Mouse (Mus musculus): ENCODE results near the gene Mapk8ip3. TPM values are rescaled to one million over a fixed set of nuclear protein-coding genes. Genes with fewer than 3 reads are reported as not detected.
"Not testable (repeated sequence)": the region's sequence is repeated elsewhere in the genome, so short reads cannot be mapped to it uniquely, and the experiment has no call there.

Mapk8ip3 gene
- 30.1 and 33.0 TPM in 2 replicates for polyA plus RNA-seq (2015; fragmentation: Nextera tagmentation; extraction: Ambion mirVana)

DNA sequence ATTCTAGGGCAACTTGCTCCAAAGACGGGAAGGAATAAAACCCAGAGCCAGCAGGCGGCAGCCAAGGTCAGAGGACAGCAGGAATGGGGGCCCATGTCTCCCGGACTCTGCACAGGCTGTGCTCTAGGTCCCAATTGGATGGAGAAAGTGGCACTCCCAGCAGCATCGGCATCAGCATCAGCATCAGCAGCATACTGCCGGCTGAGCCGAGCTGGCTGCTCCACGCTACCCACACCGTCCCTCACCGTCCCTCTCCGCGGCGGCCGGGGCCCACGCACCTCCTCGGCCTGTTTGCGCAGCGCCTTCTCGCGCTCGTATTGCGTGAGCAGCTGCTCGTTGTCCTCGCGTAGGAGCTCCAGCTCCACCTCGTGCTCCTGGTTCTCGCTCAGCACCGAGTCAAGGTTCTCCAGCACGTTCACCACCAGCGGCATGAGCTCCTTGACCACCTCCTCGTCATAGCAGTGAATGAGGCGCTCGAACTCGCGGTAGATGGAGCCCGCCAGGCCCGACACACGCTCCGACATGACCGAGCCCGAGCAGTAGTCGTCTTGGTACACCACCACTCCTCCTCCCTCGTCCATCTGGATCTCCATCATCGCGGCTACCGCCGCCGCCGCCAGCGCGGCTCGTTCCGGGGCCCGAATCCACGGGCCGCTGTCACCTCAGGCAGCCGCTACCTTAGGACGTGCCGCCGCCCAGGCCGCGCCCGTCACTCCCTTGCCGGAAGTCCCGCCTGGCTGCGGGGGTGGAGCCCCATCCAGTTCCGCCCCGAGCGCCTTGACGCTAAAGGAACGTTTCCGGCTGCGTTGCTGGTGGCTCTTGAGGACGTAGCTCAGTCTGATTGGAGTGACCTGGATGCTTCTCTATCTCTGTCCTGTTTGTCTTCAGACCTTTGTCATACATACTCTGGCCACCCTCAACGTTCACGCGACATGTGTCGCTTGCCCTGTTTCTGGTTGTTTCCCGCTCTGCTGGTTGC is at the start of gene Mapk8ip3:
Gene Mapk8ip3 (minus strand): TSS at position 719 of the 979 bp plus-strand sequence.
- WGBS = under 1% methylated on average over 78 of the region's 78 CpGs
- no peaks in the 10 kb centered on the region for H3K27me3 ChIP-seq (ENCODE audit: control insufficient read depth, insufficient read depth, low read length)
- peak within 1 kb of the TSS; percentile 84 for H3K27ac ChIP-seq (ENCODE audit: low read length)
- ATAC-seq (replicated peaks; ENCODE audit: extremely low read depth, insufficient read depth, low FRiP score) = peak; percentile 97
- H3K4me3 ChIP-seq (ENCODE audit: low read length) = peak within 1 kb of the TSS; percentile 94
- H3K9me3 ChIP-seq (replicated peaks; ENCODE audit: control insufficient read depth, low read length) = no peaks in the 10 kb centered on the region
- peak within 1 kb of the TSS; percentile 83 for H3K4me2 ChIP-seq (ENCODE audit: low read depth, low read length)
- no peaks in the 10 kb centered on the region for H3K36me3 ChIP-seq (ENCODE audit: control insufficient read depth, insufficient read depth)
- H3K4me1 ChIP-seq (ENCODE audit: control insufficient read depth, insufficient read depth, low read length) = peaks cover 18% of the 10 kb centered on the region
- peak within 1 kb of the TSS; percentile 90 for H3K9ac ChIP-seq (ENCODE audit: low read length)

DNA sequence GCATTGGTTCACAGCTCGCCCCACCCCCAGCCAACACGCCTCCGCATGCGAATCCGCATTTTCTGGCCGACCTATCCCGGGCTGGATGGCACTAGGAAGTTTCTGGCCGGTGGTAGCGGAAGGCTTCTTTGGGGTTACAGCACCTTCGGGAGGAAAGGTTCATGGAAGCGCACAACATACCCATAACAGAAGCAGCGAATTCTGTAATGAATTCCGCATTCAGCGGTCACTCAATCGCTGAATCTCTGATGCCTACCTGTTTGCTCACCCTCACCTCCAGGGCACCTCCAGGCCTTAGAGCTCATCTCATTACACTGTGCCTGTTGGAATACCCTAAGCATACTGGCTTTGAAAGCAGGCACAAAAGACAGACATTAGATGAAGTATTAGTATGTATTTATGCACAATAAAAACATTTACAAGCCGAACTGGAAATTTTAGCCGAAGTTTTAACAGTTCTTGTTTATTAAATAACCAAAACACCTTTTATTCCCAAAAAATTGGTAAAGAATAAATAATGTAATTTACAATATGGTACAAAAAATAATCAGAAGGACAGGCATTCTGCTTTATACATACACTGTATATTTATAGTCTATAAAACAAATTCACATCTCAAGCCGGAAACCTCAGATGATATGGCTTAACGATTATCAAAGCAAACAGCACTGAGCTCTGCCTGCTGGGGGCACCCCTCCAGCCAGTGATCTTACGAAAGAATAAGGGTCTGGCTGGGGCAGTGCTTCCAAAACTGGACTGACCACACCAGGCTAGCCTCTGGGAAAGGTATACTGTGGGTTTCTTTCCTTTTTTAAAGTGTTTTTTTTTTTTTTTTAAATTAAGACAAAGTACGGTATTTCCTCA is 24.3 kb upstream of the Mapk8ip3 start:
- 13% methylated on average over 21 of the region's 21 CpGs for WGBS
- H3K36me3 ChIP-seq (ENCODE audit: control insufficient read depth, insufficient read depth) = peaks cover 39% of the 10 kb centered on the region
- ATAC-seq (replicated peaks; ENCODE audit: extremely low read depth, insufficient read depth, low FRiP score) = no peak

DNA sequence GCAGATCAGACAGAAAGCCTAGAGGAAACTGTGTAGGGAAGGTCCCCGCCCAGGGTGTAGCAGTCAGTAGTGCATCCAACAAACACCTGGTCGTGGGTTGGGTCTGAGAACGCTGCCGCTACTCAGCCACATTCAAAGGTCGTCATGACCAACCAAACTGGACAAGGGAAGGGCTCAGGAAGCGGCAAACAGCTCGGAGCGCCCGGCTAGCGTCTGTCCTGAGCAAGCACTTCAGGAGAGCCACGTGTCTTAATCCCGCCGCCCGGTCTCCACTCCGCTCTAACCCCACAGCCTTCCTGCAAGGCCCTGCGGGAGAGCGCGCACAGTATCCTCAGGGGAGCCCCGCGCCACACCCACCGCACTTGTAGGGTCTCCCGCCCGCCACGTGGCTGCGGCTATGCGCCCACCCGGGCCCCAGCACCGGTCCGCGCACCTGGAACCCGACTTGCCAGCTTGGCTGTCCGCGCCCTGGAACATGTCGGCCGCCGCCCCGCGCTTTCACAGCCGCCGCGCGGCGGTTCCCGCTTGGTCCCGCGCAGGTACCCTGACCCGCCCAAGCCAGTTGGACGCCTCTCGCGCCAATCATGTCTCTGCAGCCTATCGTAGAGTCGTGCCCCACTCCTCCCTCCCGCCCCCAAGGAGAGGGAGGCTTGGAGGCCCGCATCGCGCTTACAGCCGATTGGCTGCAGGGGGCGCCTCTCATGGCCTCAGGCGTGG is 23.5 kb upstream of the Mapk8ip3 start, which contains the start of gene Jpt2:
Gene Jpt2 (minus strand): TSS at position 555 of the 717 bp plus-strand sequence.
- Histone ChIP-seq H3K4me1 (ENCODE audit: control insufficient read depth, insufficient read depth, low read length) (peaks cover 9% of the 10 kb centered on the region), H3K9ac (ENCODE audit: low read length) (peak within 1 kb of the TSS; percentile 90), H3K4me2 (ENCODE audit: low read depth, low read length) (peak within 1 kb of the TSS; percentile 87), H3K9me3 (replicated peaks; ENCODE audit: control insufficient read depth, low read length) (no peaks in the 10 kb centered on the region), H3K27me3 (ENCODE audit: control insufficient read depth, insufficient read depth, low read length) (no peaks in the 10 kb centered on the region), H3K36me3 (ENCODE audit: control insufficient read depth, insufficient read depth) (peaks cover 41% of the 10 kb centered on the region), H3K4me3 (ENCODE audit: low read length) (peak within 1 kb of the TSS; percentile 98), H3K27ac (ENCODE audit: low read length) (peak within 1 kb of the TSS; percentile 86)
- peak; percentile 100 for ATAC-seq (replicated peaks; ENCODE audit: extremely low read depth, insufficient read depth, low FRiP score)
- under 1% methylated on average over 59 of the region's 59 CpGs for WGBS

More for the DNA sequence above, 24.3 kb upstream of the Mapk8ip3 start:
- Histone ChIP-seq H3K9ac (ENCODE audit: low read length) (peak overlapping the region; percentile 69), H3K9me3 (replicated peaks; ENCODE audit: control insufficient read depth, low read length) (no peaks in the 10 kb centered on the region), H3K27ac (ENCODE audit: low read length) (peak overlapping the region; percentile 48), H3K4me1 (ENCODE audit: control insufficient read depth, insufficient read depth, low read length) (peaks cover 9% of the 10 kb centered on the region), H3K27me3 (ENCODE audit: control insufficient read depth, insufficient read depth, low read length) (no peaks in the 10 kb centered on the region), H3K4me3 (ENCODE audit: low read length) (peak overlapping the region; percentile 98), H3K4me2 (ENCODE audit: low read depth, low read length) (peak overlapping the region; percentile 87)

DNA sequence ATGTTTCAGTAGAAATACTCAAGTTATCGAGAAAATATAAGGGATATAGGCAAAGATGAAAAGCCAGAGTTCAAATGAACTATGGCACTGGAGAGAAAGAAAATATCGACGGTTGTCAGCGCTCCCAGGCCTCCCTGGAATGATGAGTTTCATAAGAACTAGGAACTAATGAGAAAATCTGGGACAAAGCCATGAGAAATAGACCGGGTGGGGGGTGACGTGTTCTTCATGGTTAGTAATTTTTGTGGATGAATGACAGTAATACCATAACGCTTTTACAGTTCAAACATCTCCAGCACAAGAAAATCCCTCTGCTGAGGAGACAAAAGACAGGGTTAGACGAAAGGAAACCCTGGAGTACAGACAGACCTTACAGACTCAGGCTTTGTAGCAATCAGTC is 22.6 kb upstream of the Mapk8ip3 start:
- no peak for ATAC-seq (replicated peaks; ENCODE audit: extremely low read depth, insufficient read depth, low FRiP score)
- WGBS = 52% methylated on average over 8 of the region's 8 CpGs
- peaks cover 9% of the 10 kb centered on the region for H3K4me1 ChIP-seq (ENCODE audit: control insufficient read depth, insufficient read depth, low read length)
- H3K27ac ChIP-seq (ENCODE audit: low read length) = no peak overlapping the region
- peak overlapping the region; percentile 87 for H3K4me2 ChIP-seq (ENCODE audit: low read depth, low read length)
- peak overlapping the region; percentile 90 for H3K9ac ChIP-seq (ENCODE audit: low read length)
- peak overlapping the region; percentile 98 for H3K4me3 ChIP-seq (ENCODE audit: low read length)
- H3K36me3 ChIP-seq (ENCODE audit: control insufficient read depth, insufficient read depth) = peaks cover 34% of the 10 kb centered on the region
- no peaks in the 10 kb centered on the region for H3K9me3 ChIP-seq (replicated peaks; ENCODE audit: control insufficient read depth, low read length)
- H3K27me3 ChIP-seq (ENCODE audit: control insufficient read depth, insufficient read depth, low read length) = no peaks in the 10 kb centered on the region

DNA sequence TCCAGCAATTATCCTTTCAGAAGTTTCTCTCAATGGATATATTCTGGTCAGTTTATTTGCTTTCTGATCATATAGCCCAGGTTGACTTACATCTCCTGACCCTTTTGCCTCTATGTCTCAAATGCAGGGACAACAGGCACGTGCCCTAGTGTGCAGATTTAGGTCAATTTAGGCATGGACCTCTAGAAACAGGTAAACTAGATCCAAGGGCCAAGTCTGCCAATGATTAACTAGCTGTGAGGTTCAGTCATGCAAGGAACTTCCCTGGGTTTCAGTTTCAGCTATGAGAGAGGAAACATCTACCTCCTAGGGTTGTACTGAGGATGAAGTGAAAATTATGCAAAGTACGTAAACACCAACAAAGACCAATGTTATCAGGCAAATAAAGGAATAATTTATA is 16.5 kb upstream of the Mapk8ip3 start:
- H3K27me3 ChIP-seq (ENCODE audit: control insufficient read depth, insufficient read depth, low read length) = no peaks in the 10 kb centered on the region
- no peak for ATAC-seq (replicated peaks; ENCODE audit: extremely low read depth, insufficient read depth, low FRiP score)
- H3K9me3 ChIP-seq (replicated peaks; ENCODE audit: control insufficient read depth, low read length) = no peaks in the 10 kb centered on the region
- H3K4me2 ChIP-seq (ENCODE audit: low read depth, low read length) = no peak overlapping the region
- peaks cover 15% of the 10 kb centered on the region for H3K36me3 ChIP-seq (ENCODE audit: control insufficient read depth, insufficient read depth)
- H3K4me3 ChIP-seq (ENCODE audit: low read length) = no peak overlapping the region
- no peaks in the 10 kb centered on the region for H3K4me1 ChIP-seq (ENCODE audit: control insufficient read depth, insufficient read depth, low read length)
- H3K9ac ChIP-seq (ENCODE audit: low read length) = no peak overlapping the region
- H3K27ac ChIP-seq (ENCODE audit: low read length) = no peak overlapping the region
- 85% methylated on average over 2 of the region's 2 CpGs for WGBS

DNA sequence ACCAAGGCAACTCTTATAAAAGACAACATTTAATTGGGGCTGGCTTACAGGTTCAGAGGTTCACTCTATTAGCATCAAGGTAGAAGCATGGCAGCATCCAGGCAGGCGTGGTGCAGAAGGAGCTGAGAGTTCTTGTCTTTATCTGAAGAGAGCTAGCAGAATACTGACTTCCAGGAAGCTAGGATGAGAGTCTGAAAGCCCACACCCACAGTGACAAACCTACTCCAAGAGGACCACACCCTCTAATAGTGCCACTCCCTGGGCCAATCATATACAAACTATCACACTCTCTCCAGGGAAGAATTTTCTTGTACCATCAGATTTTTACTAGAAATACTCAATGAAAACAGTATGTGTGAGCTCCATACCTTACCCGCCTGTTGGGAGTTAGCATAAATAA is 13.9 kb upstream of the Mapk8ip3 start:
- H3K4me2 ChIP-seq (ENCODE audit: low read depth, low read length) = no peak overlapping the region
- H3K36me3 ChIP-seq (ENCODE audit: control insufficient read depth, insufficient read depth) = peaks cover 19% of the 10 kb centered on the region
- ATAC-seq (replicated peaks; ENCODE audit: extremely low read depth, insufficient read depth, low FRiP score) = no peak
- no peak overlapping the region for H3K9ac ChIP-seq (ENCODE audit: low read length)
- WGBS = 90% methylated on average over 2 of the region's 2 CpGs
- no peaks in the 10 kb centered on the region for H3K4me1 ChIP-seq (ENCODE audit: control insufficient read depth, insufficient read depth, low read length)
- no peak overlapping the region for H3K27ac ChIP-seq (ENCODE audit: low read length)
- H3K9me3 ChIP-seq (replicated peaks; ENCODE audit: control insufficient read depth, low read length) = no peaks in the 10 kb centered on the region
- H3K4me3 ChIP-seq (ENCODE audit: low read length) = no peak overlapping the region
- H3K27me3 ChIP-seq (ENCODE audit: control insufficient read depth, insufficient read depth, low read length) = no peaks in the 10 kb centered on the region

DNA sequence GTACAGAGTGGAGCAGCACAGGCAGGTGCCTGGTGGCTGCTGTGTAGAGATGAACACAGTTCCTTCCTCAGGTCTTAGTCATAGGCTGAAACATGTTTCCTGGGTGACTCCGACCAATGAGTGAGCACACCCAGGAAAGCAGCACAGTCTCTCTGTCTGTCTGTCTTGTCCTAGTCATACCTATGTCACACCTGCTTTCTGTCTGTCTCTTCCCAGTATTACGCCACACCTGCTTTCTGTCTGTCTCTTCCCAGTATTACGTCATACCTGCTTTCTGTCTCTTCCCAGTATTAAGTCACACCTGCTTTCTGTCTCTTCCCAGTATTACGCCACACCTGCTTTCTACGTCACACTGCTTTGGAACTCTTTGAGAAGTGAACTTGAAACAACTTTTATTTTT is 11.4 kb upstream of the Mapk8ip3 start:
- Histone ChIP-seq H3K27ac (ENCODE audit: low read length) (no peak overlapping the region), H3K27me3 (ENCODE audit: control insufficient read depth, insufficient read depth, low read length) (no peaks in the 10 kb centered on the region), H3K4me2 (ENCODE audit: low read depth, low read length) (no peak overlapping the region), H3K9me3 (replicated peaks; ENCODE audit: control insufficient read depth, low read length) (no peaks in the 10 kb centered on the region), H3K9ac (ENCODE audit: low read length) (no peak overlapping the region), H3K4me1 (ENCODE audit: control insufficient read depth, insufficient read depth, low read length) (no peaks in the 10 kb centered on the region), H3K36me3 (ENCODE audit: control insufficient read depth, insufficient read depth) (peaks cover 16% of the 10 kb centered on the region), H3K4me3 (ENCODE audit: low read length) (no peak overlapping the region)
- ATAC-seq (replicated peaks; ENCODE audit: extremely low read depth, insufficient read depth, low FRiP score) = no peak
- 93% methylated on average over 5 of the region's 5 CpGs for WGBS

DNA sequence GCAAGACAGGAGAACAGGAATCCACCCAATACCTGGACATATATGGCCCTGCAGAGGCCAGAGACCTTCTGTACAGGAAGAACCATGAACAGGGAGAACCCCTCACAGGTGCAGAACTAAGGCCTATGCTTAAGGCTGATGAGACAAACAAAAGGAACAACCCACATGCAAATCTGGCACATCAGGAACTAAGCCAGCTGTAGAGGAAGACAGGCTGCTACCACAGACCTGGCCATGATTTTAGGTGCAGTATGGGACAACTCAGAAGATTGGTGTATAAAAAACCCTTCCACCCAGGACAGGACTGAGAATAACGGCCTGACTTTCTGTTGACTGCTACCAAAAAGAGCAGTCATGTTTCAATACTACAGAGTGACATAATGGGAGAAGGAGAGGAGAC is 6.8 kb upstream of the Mapk8ip3 start:
- not testable (repeated sequence) for ATAC-seq (replicated peaks; ENCODE audit: extremely low read depth, insufficient read depth, low FRiP score); H3K4me3 ChIP-seq (ENCODE audit: low read length); H3K4me2 ChIP-seq (ENCODE audit: low read depth, low read length); H3K27ac ChIP-seq (ENCODE audit: low read length); H3K9me3 ChIP-seq (replicated peaks; ENCODE audit: control insufficient read depth, low read length); H3K9ac ChIP-seq (ENCODE audit: low read length); H3K4me1 ChIP-seq (ENCODE audit: control insufficient read depth, insufficient read depth, low read length); H3K27me3 ChIP-seq (ENCODE audit: control insufficient read depth, insufficient read depth, low read length)
- 83% methylated on average over 1 of the region's 1 CpGs for WGBS
- peaks cover 16% of the 10 kb centered on the region for H3K36me3 ChIP-seq (ENCODE audit: control insufficient read depth, insufficient read depth)
